Mouse (Mus musculus): Measurements from ENCODE around the gene Usp44. TPM values are rescaled to one million over a fixed set of nuclear protein-coding genes. Genes with fewer than 3 reads are reported as not detected.
"Not testable (repeated sequence)": the region's sequence is repeated elsewhere in the genome, so short reads cannot be mapped to it uniquely, and the experiment has no call there.

The Usp44 gene
- not detected for total RNA-seq (2021)

- DNase-seq (ENCODE audit: extremely low spot score in 1 of 2, low spot score in 2 of 2) = no peak
- intact Hi-C loops (cut with DNase I) = no loop called here
Measured at GRCm38 (mm10) chr10:93830931-93831729, at the start of gene Usp44. Gene Usp44 (plus strand): TSS chr10:93831555.

- intact Hi-C loops (cut with DNase I) = no loop called here
- no peak for DNase-seq (ENCODE audit: extremely low spot score in 1 of 2, low spot score in 2 of 2)
Measured at GRCm38 (mm10) chr10:93783216-93784013, 47.9 kb upstream of the Usp44 start.

GRCm38 (mm10) chr10:93799711-93800362 is 31.5 kb upstream of the Usp44 start:
- DNase-seq (ENCODE audit: extremely low spot score in 1 of 2, low spot score in 2 of 2) = no peak
- intact Hi-C loops (cut with DNase I) = loop anchor here (10.0 kb wide), 1 partner anchor 375 kb away; no protein-coding TSS in a partner anchor

GRCm38 (mm10) chr10:93800363-93800722 is 31.0 kb upstream of the Usp44 start:
- no peak for DNase-seq (ENCODE audit: extremely low spot score in 1 of 2, low spot score in 2 of 2)
- intact Hi-C loops (cut with DNase I) = loop anchor here (10.0 kb wide), 1 partner anchor 376 kb away; no protein-coding TSS in a partner anchor

- no peak for DNase-seq (ENCODE audit: extremely low spot score in 1 of 2, low spot score in 2 of 2)
- intact Hi-C loops (cut with DNase I) = loop anchor here (10.0 kb wide), 1 partner anchor 376 kb away; no protein-coding TSS in a partner anchor
Measured at GRCm38 (mm10) chr10:93800895-93801294, 30.5 kb upstream of the Usp44 start.

GRCm38 (mm10) chr10:93803199-93803598 is 28.2 kb upstream of the Usp44 start:
- DNase-seq (ENCODE audit: extremely low spot score in 1 of 2, low spot score in 2 of 2) = no peak
- intact Hi-C loops (cut with DNase I) = loop anchor here (10.0 kb wide), 1 partner anchor 378 kb away; no protein-coding TSS in a partner anchor

GRCm38 (mm10) chr10:93809438-93809837 is 21.9 kb upstream of the Usp44 start:
- not testable (repeated sequence) for DNase-seq (ENCODE audit: extremely low spot score in 1 of 2, low spot score in 2 of 2)
- intact Hi-C loops (cut with DNase I) = loop anchor here (10.0 kb wide), 1 partner anchor 385 kb away; no protein-coding TSS in a partner anchor

GRCm38 (mm10) chr10:93810590-93811185 is 20.7 kb upstream of the Usp44 start:
- intact Hi-C loops (cut with DNase I) = loop anchor here (5.0 kb wide), 1 partner anchor 198 kb away; no protein-coding TSS in a partner anchor
- no peak for DNase-seq (ENCODE audit: extremely low spot score in 1 of 2, low spot score in 2 of 2)

- intact Hi-C loops (cut with DNase I) = loop anchor here (2.0 to 5.0 kb wide), 2 partner anchors 200 to 219 kb away; no protein-coding TSS in a partner anchor
- DNase-seq (ENCODE audit: extremely low spot score in 1 of 2, low spot score in 2 of 2) = no peak
Measured at GRCm38 (mm10) chr10:93812098-93812497, 19.3 kb upstream of the Usp44 start.

- peak; percentile 72 to 73 for DNase-seq (ENCODE audit: extremely low spot score in 1 of 2, low spot score in 2 of 2)
- intact Hi-C loops (cut with DNase I) = loop anchor here (2.0 to 5.0 kb wide), 2 partner anchors 201 to 220 kb away; no protein-coding TSS in a partner anchor
Measured at GRCm38 (mm10) chr10:93812774-93813415, 18.5 kb upstream of the Usp44 start.

GRCm38 (mm10) chr10:93813755-93814154 is 17.6 kb upstream of the Usp44 start:
- DNase-seq (ENCODE audit: extremely low spot score in 1 of 2, low spot score in 2 of 2) = peak in 1 of 2 experiments; percentile 23
- intact Hi-C loops (cut with DNase I) = loop anchor here (2.0 to 5.0 kb wide), 2 partner anchors 201 to 221 kb away; no protein-coding TSS in a partner anchor

GRCm38 (mm10) chr10:93818661-93819060 is 12.7 kb upstream of the Usp44 start:
- intact Hi-C loops (cut with DNase I) = no loop called here
- peak; percentile 58 to 60 for DNase-seq (ENCODE audit: extremely low spot score in 1 of 2, low spot score in 2 of 2)

- DNase-seq (ENCODE audit: extremely low spot score in 1 of 2, low spot score in 2 of 2) = no peak
- intact Hi-C loops (cut with DNase I) = loop anchor here (10.0 kb wide), 1 partner anchor 285 kb away; no protein-coding TSS in a partner anchor
Measured at GRCm38 (mm10) chr10:93829898-93830831, 1.2 kb upstream of the Usp44 start.

- intact Hi-C loops (cut with DNase I) = no loop called here
- no peak for DNase-seq (ENCODE audit: extremely low spot score in 1 of 2, low spot score in 2 of 2)
Measured at GRCm38 (mm10) chr10:93831730-93832574, 597 bp downstream of the Usp44 start.

GRCm38 (mm10) chr10:93832811-93833210 is 1.5 kb downstream of the Usp44 start:
- intact Hi-C loops (cut with DNase I) = no loop called here

GRCm38 (mm10) chr10:93833370-93833698 is 2.0 kb downstream of the Usp44 start:
- intact Hi-C loops (cut with DNase I) = no loop called here

More at GRCm38 (mm10) chr10:93832811-93833210, 1.5 kb downstream of the Usp44 start:
- DNase-seq (ENCODE audit: extremely low spot score in 1 of 2, low spot score in 2 of 2) = no peak

More at GRCm38 (mm10) chr10:93833370-93833698, 2.0 kb downstream of the Usp44 start:
- DNase-seq (ENCODE audit: extremely low spot score in 1 of 2, low spot score in 2 of 2) = no peak

Measured in left cerebral cortex, postnatal 10 days (tissue).